Mouse (Mus musculus) lung, embryonic 14.5 days (tissue): ENCODE measurements around the gene Mad2l2. TPM values are rescaled to one million over a fixed set of nuclear protein-coding genes. Genes with fewer than 3 reads are reported as not detected.
"Not testable (repeated sequence)": the region's sequence is repeated elsewhere in the genome, so short reads cannot be mapped to it uniquely, and the experiment has no call there.

Experiments
- ATAC-seq: fragments of 200-750 bp; cut with Nextera tagmentation; 2 replicates; pipeline ENCODE4 v1.8.0; 2017; ENCODE audit warnings: mild to moderate bottlenecking, moderate TSS enrichment, moderate library complexity; ENCODE audit not compliant: insufficient read depth
- DNase-seq: peaks from one replicate; pipeline ENCODE4 v3.0.0-alpha.2; 2015
- H3K27ac ChIP-seq: fragments of 300-500 bp; sonication (generic); 2 replicates; pipeline ENCODE4 v1.5.1; 2014; ENCODE audit warnings: low read depth, mild to moderate bottlenecking, moderate library complexity
- H3K27me3 ChIP-seq: fragments of 300-500 bp; sonication (generic); 2 replicates; pipeline ENCODE4 v1.6.1; 2014; ENCODE audit warnings: low read length, control low read depth; ENCODE audit not compliant: insufficient read depth
- H3K36me3 ChIP-seq: fragments of 300-500 bp; sonication (generic); 2 replicates; pipeline ENCODE4 v1.6.1; 2014; ENCODE audit warnings: control low read depth; ENCODE audit not compliant: insufficient read depth
- H3K4me1 ChIP-seq: fragments of 300-500 bp; sonication (generic); 2 replicates; pipeline ENCODE4 v1.6.1; 2014; ENCODE audit warnings: antibody characterized with exemption, control low read depth; ENCODE audit not compliant: insufficient read depth
- H3K4me2 ChIP-seq: fragments of 300-500 bp; sonication (generic); 2 replicates; pipeline ENCODE4 v1.6.1; 2014; ENCODE audit warnings: mild to moderate bottlenecking
- H3K4me3 ChIP-seq: fragments of 300-500 bp; sonication (generic); 2 replicates; pipeline ENCODE4 v1.5.1; 2014; ENCODE audit warnings: low read depth, low read length
- H3K9ac ChIP-seq: fragments of 300-500 bp; sonication (generic); 2 replicates; pipeline ENCODE4 v1.6.1; 2014
- H3K9me3 ChIP-seq: fragments of 300-500 bp; sonication (generic); 2 replicates; pipeline ENCODE4 v1.6.1; 2016; ENCODE audit warnings: low read depth, low read length, control low read depth
- CTCF ChIP-seq: IDR thresholded peaks from 2 replicates; pipeline ENCODE4 v1.5.1; 2016; ENCODE audit warnings: antibody characterized with exemption, low read depth
- WGBS: fragments of 180-500 bp; shearing (Covaris S2); extraction: QIAGEN DNeasy Blood & Tissue Kit; methylation state at CpG from one replicate; pipeline ENCODE4 v1.1.7; 2014; 5-methylcytosine and 5-hydroxymethylcytosine counted together
- polyA plus RNA-seq: library from polyadenylated mRNA; unstranded; fragments of >200 nt; fragmentation: Nextera tagmentation; extraction: Ambion mirVana; gene quantifications from 2 replicates; pipeline ENCODE4 v1.2.1, GENCODE M21; 2014

Mad2l2 gene
- polyA plus RNA-seq, 1 experiment from 2014 or later = 61.1 TPM

- no peaks in the 10 kb centered on the region for H3K27me3 ChIP-seq
- H3K4me2 ChIP-seq = no peak overlapping the region
- no peak overlapping the region for H3K4me3 ChIP-seq
- H3K9me3 ChIP-seq = no peaks in the 10 kb centered on the region
- ATAC-seq = no peak
- no peaks in the 10 kb centered on the region for H3K36me3 ChIP-seq
- no peak overlapping the region for H3K27ac ChIP-seq
- peak; percentile 50 for TF ChIP-seq CTCF
- WGBS = 73% methylated on average over 4 of the region's 4 CpGs
- no peak for DNase-seq
- H3K9ac ChIP-seq = no peak overlapping the region
- H3K4me1 ChIP-seq = no peaks in the 10 kb centered on the region
Measured at GRCm38 (mm10) chr4:148117392-148117791, 12.8 kb upstream of the Mad2l2 start.

DNA sequence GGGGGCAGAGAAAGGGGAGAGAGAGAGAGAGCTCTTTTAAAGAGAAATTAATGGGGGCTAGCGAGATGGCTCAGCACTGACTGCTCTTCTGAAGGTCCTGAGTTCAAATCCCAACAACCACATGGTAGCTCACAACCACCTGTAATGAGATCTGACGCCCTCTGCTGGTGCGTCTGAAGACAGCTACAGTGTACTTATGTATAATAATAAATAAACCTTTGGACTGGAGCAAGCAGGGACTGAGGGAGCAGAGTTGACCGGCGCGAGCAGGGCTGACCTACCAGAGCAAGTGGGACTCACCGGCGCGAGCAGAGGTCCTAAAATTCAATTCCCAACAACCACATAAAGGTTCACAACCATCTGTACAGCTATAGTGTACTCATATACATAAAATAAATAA is 10.6 kb upstream of the Mad2l2 start:
- WGBS = 79% methylated on average over 9 of the region's 9 CpGs
- ATAC-seq, DNase-seq: not testable (repeated sequence)

GRCm38 (mm10) chr4:148120555-148120954 is 9.6 kb upstream of the Mad2l2 start:
- no peaks in the 10 kb centered on the region for H3K36me3 ChIP-seq
- TF ChIP-seq CTCF = no peak
- DNase-seq (no peak), ATAC-seq (no peak)
- WGBS = 67% methylated on average over 9 of the region's 9 CpGs
- no peak overlapping the region for H3K4me3 ChIP-seq
- H3K4me1 ChIP-seq = no peaks in the 10 kb centered on the region
- no peak overlapping the region for H3K27ac ChIP-seq
- no peaks in the 10 kb centered on the region for H3K9me3 ChIP-seq
- no peaks in the 10 kb centered on the region for H3K27me3 ChIP-seq
- H3K4me2 ChIP-seq = no peak overlapping the region
- H3K9ac ChIP-seq = no peak overlapping the region

More for the DNA sequence above, 10.6 kb upstream of the Mad2l2 start:
- not testable (repeated sequence) for H3K9ac ChIP-seq, H3K27me3 ChIP-seq, H3K4me1 ChIP-seq, H3K4me2 ChIP-seq, H3K36me3 ChIP-seq, H3K4me3 ChIP-seq, H3K9me3 ChIP-seq, H3K27ac ChIP-seq
- peak; percentile 15; the same call in 1 of the 2 replicates for TF ChIP-seq CTCF

DNA sequence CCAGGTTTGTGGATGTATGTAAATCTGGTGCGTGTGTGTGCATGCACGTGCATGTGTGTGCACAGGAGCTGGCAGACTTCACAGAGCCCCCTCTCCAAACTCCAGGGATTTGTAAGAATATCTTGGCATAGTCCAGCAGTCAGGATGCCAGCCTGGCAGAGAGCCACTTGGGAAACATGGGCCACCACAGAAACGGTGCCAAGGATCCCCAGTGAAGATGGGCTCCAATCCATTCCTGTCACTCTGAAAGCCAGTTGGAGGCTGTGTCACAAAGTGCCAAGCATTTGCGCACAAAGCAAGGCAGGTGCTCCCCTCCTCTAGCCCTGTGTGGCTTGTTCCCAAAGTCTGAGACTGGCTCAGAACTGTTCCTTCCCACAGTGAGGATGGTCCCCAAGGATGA is 8.8 kb upstream of the Mad2l2 start:
- TF ChIP-seq CTCF = no peak
- H3K4me1 ChIP-seq = no peaks in the 10 kb centered on the region
- no peak overlapping the region for H3K4me2 ChIP-seq
- 76% methylated on average over 4 of the region's 4 CpGs for WGBS
- DNase-seq (no peak), ATAC-seq (no peak)
- no peaks in the 10 kb centered on the region for H3K9me3 ChIP-seq
- H3K36me3 ChIP-seq = no peaks in the 10 kb centered on the region
- 0 out of 2 replicates have a peak, but pooled peaks cover 2% of the 10 kb centered on the region for H3K27me3 ChIP-seq
- H3K27ac ChIP-seq = no peak overlapping the region
- H3K9ac ChIP-seq = no peak overlapping the region
- no peak overlapping the region for H3K4me3 ChIP-seq

GRCm38 (mm10) chr4:148121982-148122693 is 8.0 kb upstream of the Mad2l2 start:
- Histone ChIP-seq H3K27me3 (0 out of 2 replicates have a peak, but pooled peaks cover 3% of the 10 kb centered on the region), H3K36me3 (no peaks in the 10 kb centered on the region), H3K9ac (no peak overlapping the region), H3K4me3 (no peak overlapping the region), H3K27ac (no peak overlapping the region), H3K9me3 (no peaks in the 10 kb centered on the region), H3K4me1 (no peaks in the 10 kb centered on the region), H3K4me2 (no peak overlapping the region)
- WGBS = 14% methylated on average over 6 of the region's 6 CpGs
- no peak; the same call in 1 of the 2 replicates for ATAC-seq
- no peak for TF ChIP-seq CTCF
- no peak for DNase-seq

DNA sequence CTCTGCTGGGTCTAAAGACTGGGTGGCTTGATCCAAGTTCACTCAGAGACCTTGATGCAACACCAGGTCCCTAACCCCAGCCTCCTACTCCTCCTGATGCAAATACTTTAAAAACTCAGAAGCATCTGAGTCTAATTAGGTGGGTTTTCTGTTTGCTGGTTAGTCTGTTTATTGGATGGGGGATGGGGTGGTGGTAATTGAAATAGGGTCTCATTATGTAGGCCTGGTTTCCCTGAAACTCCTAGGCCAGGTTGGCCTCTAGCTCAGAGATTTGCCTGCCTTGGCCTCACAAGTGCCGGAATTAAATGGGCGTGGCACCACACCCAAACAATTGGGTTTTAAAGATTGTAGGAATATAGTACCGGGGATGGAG is 7.5 kb upstream of the Mad2l2 start:
- Histone ChIP-seq H3K4me2 (no peak overlapping the region), H3K4me1 (no peaks in the 10 kb centered on the region), H3K9me3 (no peaks in the 10 kb centered on the region), H3K27ac (no peak overlapping the region), H3K27me3 (0 out of 2 replicates have a peak, but pooled peaks cover 6% of the 10 kb centered on the region), H3K4me3 (no peak overlapping the region), H3K36me3 (no peaks in the 10 kb centered on the region), H3K9ac (no peak overlapping the region)
- ATAC-seq (no peak), DNase-seq (no peak)
- WGBS = 72% methylated on average over 3 of the region's 3 CpGs
- TF ChIP-seq CTCF = no peak

- DNase-seq = no peak
- Histone ChIP-seq H3K9ac (no peak overlapping the region), H3K27ac (no peak overlapping the region), H3K4me3 (no peak overlapping the region), H3K36me3 (no peaks in the 10 kb centered on the region), H3K27me3 (peaks cover 39% of the 10 kb centered on the region), H3K9me3 (no peaks in the 10 kb centered on the region), H3K4me2 (no peak overlapping the region), H3K4me1 (no peaks in the 10 kb centered on the region)
- no peak for ATAC-seq
- no peak for TF ChIP-seq CTCF
- WGBS = 59% methylated on average over 1 of the region's 1 CpGs
Measured at GRCm38 (mm10) chr4:148128241-148128640, 1.9 kb upstream of the Mad2l2 start.
